Mouse (Mus musculus) olfactory bulb, adult 2 months (tissue): Measurements from ENCODE around the gene Nr2c1.

Source experiments
- CTCF ChIP-seq: fragments of 200-500 bp; IDR thresholded peaks from 2 replicates; pipeline ENCODE4 v1.5.1; 2012; ENCODE audit warnings: low read depth, mild to moderate bottlenecking, low read length, moderate library complexity; ENCODE audit not compliant: insufficient read depth
- POLR2A ChIP-seq: fragments of 200-500 bp; IDR thresholded peaks from 2 replicates; pipeline ENCODE4 v1.6.1; 2012; ENCODE audit warnings: mild to moderate bottlenecking, low read depth, low read length, moderate library complexity; ENCODE audit not compliant: insufficient read depth

DNA sequence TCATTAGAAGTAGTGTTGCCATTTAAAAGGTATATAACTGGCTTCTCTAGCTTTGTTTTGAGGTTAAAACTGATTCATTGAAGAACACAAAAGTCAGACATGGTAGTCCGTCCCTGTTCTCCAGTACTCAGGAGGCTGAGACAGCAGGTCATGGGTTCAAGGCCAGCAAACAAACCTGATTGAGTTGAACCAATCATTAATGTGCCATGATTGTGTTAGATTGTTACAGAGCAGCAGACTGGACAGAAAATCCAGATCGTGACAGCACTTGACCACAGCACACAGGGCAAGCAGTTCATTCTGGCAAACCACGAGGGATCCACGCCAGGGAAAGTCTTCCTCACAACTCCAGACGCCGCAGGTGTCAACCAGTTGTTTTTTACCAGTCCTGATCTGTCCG, 14.2 kb downstream of the Nr2c1 start:
- TF ChIP-seq POLR2A (no peak), CTCF (no peak)
